Comparison of ENCODE assay signal across 22 mouse cellular contexts in genomic region chr13:23806422-23807052, GRCm38 (mm10). TPM values are rescaled to one million over a fixed set of nuclear protein-coding genes. Genes with fewer than 3 reads are reported as not detected.
DNase-seq lines count a peak whose midpoint lies in the region; ATAC-seq and TF ChIP-seq lines count a peak whose summit lies in the region.
"Had no signal": no experiment of that assay in that cellular context is flagged by ENCODE, and none has a peak within 500 bp of the region (broad histone marks: within the 10 kb centered on the region; RNA-seq: fewer than 3 reads in every experiment).

Slc17a2 (plus strand) TSS chr13:23806993.

- H3K4me1 ChIP-seq in kidney, embryonic 16.5 days (ENCODE audit: insufficient read depth, low read length): no peaks in the 10 kb centered on the region
- no peaks in the 10 kb centered on the region for H3K4me1 ChIP-seq in lung, postnatal 0 days (ENCODE audit: insufficient read depth, low read depth, low read length)
- no peaks in the 10 kb centered on the region for H3K4me1 ChIP-seq in stomach, postnatal 0 days (replicated peaks; ENCODE audit: control insufficient read depth, insufficient read depth)
- H3K4me1 ChIP-seq in neural tube, embryonic 15.5 days: no peaks in the 10 kb centered on the region
- H3K4me1 ChIP-seq: forebrain, embryonic 13.5 days had no signal

- WGBS in kidney, embryonic 16.5 days: 75% methylated on average over 15 of the region's 15 CpGs
- 56% methylated on average over 15 of the region's 15 CpGs for WGBS in lung, postnatal 0 days
- 62% methylated on average over 15 of the region's 15 CpGs for WGBS in stomach, postnatal 0 days
- WGBS in neural tube, embryonic 15.5 days: 90% methylated on average over 15 of the region's 15 CpGs

- no peaks in the 10 kb centered on the region for H3K36me3 ChIP-seq in kidney, embryonic 16.5 days (ENCODE audit: insufficient read depth, low read length)
- H3K36me3 ChIP-seq in lung, postnatal 0 days (ENCODE audit: insufficient read depth, low read length): no peaks in the 10 kb centered on the region
- no peaks in the 10 kb centered on the region for H3K36me3 ChIP-seq in stomach, postnatal 0 days (ENCODE audit: control insufficient read depth, insufficient read depth, low read length)
- no peaks in the 10 kb centered on the region for H3K36me3 ChIP-seq in neural tube, embryonic 15.5 days

- ATAC-seq in kidney, embryonic 16.5 days (ENCODE audit: low FRiP score, low TSS enrichment): no peak
- ATAC-seq in lung, postnatal 0 days: peak; percentile 82
- peak; percentile 81 for ATAC-seq in stomach, postnatal 0 days (ENCODE audit: low FRiP score, low TSS enrichment)
- ATAC-seq in neural tube, embryonic 15.5 days (ENCODE audit: low FRiP score): no peak
- ATAC-seq: forebrain, embryonic 13.5 days had no signal

- peak; percentile 34; the same call in 1 of the 2 replicates for TF ChIP-seq EP300 in lung, postnatal 0 days (IDR thresholded peaks at IDR 0.05)
- no peak for TF ChIP-seq EP300 in stomach, postnatal 0 days (optimal IDR thresholded peaks at IDR 0.05)

- peak; percentile 30 for DNase-seq in kidney, adult 18-20 months
- DNase-seq in lung, postnatal 0 days (ENCODE audit: low spot score): peak; percentile 49
- no peak for DNase-seq in lung, postnatal 14 days
- DNase-seq in kidney, postnatal 25 days: peak; percentile 26 to 46
- DNase-seq in stomach, postnatal 0 days (ENCODE audit: low spot score): peak; percentile 21
- no peak for DNase-seq in layer of hippocampus, adult 9-11 months
- DNase-seq: cerebellum, postnatal 36 days; gastrocnemius, postnatal 25 days; heart, postnatal 14 days; right cerebral cortex, postnatal 4 days; thymus, postnatal 25 days had no signal

- H3K27me3 ChIP-seq in kidney, embryonic 16.5 days (ENCODE audit: insufficient read depth, low read length): no peaks in the 10 kb centered on the region
- no peaks in the 10 kb centered on the region for H3K27me3 ChIP-seq in lung, postnatal 0 days (replicated peaks; ENCODE audit: insufficient read depth, low read length)
- H3K27me3 ChIP-seq in stomach, postnatal 0 days (ENCODE audit: control insufficient read depth, insufficient read depth, low read length): no peaks in the 10 kb centered on the region
- no peaks in the 10 kb centered on the region for H3K27me3 ChIP-seq in neural tube, embryonic 15.5 days (replicated peaks)
- H3K27me3 ChIP-seq: forebrain, embryonic 13.5 days had no signal

- no peak for TF ChIP-seq CTCF in lung, postnatal 0 days (IDR thresholded peaks at IDR 0.05)
- no peak for TF ChIP-seq CTCF in stomach, postnatal 0 days (IDR thresholded peaks at IDR 0.05; ENCODE audit: low read depth)

- no peak within 1 kb of the TSS for H3K4me2 ChIP-seq in kidney, embryonic 16.5 days (replicated peaks; ENCODE audit: low read depth, low read length)
- H3K4me2 ChIP-seq in lung, postnatal 0 days (replicated peaks; ENCODE audit: low read depth, low read length): no peak within 1 kb of the TSS
- H3K4me2 ChIP-seq in stomach, postnatal 0 days (replicated peaks; ENCODE audit: low read depth): no peak within 1 kb of the TSS
- no peak within 1 kb of the TSS for H3K4me2 ChIP-seq in neural tube, embryonic 15.5 days
- H3K4me2 ChIP-seq: forebrain, embryonic 13.5 days; heart, embryonic 11.5 days; hindbrain, embryonic 14.5 days; midbrain, embryonic 11.5 days had no signal

- H3K4me3 ChIP-seq in kidney, embryonic 16.5 days (ENCODE audit: low read length): no peak within 1 kb of the TSS
- H3K4me3 ChIP-seq in lung, postnatal 0 days (ENCODE audit: low read depth, low read length): no peak within 1 kb of the TSS
- H3K4me3 ChIP-seq in stomach, postnatal 0 days (ENCODE audit: low read depth, low read length): no peak within 1 kb of the TSS
- H3K4me3 ChIP-seq in neural tube, embryonic 15.5 days (replicated peaks): no peak within 1 kb of the TSS
- H3K4me3 ChIP-seq: forebrain, embryonic 13.5 days had no signal

- no peak within 1 kb of the TSS for H3K9ac ChIP-seq in kidney, embryonic 16.5 days (replicated peaks; ENCODE audit: low read length)
- no peak within 1 kb of the TSS for H3K9ac ChIP-seq in lung, postnatal 0 days (replicated peaks; ENCODE audit: low read depth)
- no peak within 1 kb of the TSS for H3K9ac ChIP-seq in stomach, postnatal 0 days (ENCODE audit: low read length)
- H3K9ac ChIP-seq in neural tube, embryonic 15.5 days (replicated peaks): no peak within 1 kb of the TSS
- H3K9ac ChIP-seq: forebrain, embryonic 13.5 days; hindbrain, embryonic 14.5 days had no signal

- H3K27ac ChIP-seq in kidney, embryonic 16.5 days (ENCODE audit: low read length): no peak within 1 kb of the TSS
- H3K27ac ChIP-seq in lung, postnatal 0 days (ENCODE audit: low read length): no peak within 1 kb of the TSS
- no peak within 1 kb of the TSS for H3K27ac ChIP-seq in stomach, postnatal 0 days (replicated peaks)
- H3K27ac ChIP-seq in neural tube, embryonic 15.5 days (replicated peaks): no peak within 1 kb of the TSS
- H3K27ac ChIP-seq: forebrain, embryonic 13.5 days; hindbrain, embryonic 14.5 days; kidney, postnatal 0 days; macrophage had no signal

- H3K9me3 ChIP-seq in kidney, embryonic 16.5 days (ENCODE audit: low read length): no peaks in the 10 kb centered on the region
- no peaks in the 10 kb centered on the region for H3K9me3 ChIP-seq in lung, postnatal 0 days (ENCODE audit: low read length)
- no peaks in the 10 kb centered on the region for H3K9me3 ChIP-seq in stomach, postnatal 0 days (ENCODE audit: control insufficient read depth, low read length)
- no peaks in the 10 kb centered on the region for H3K9me3 ChIP-seq in neural tube, embryonic 15.5 days (replicated peaks)
- H3K9me3 ChIP-seq: forebrain, embryonic 13.5 days had no signal

RNA-seq across cellular contexts. Expression of gene Slc17a2, which starts in this region (rescaled TPM):
- polyA plus RNA-seq in kidney, embryonic 16.5 days (2015; fragmentation: Nextera tagmentation; extraction: Ambion mirVana): 0.39 TPM in 1 of 2 replicates, not detected in the other
- 1.4 and 3.4 TPM in 2 replicates for polyA plus RNA-seq in lung, postnatal 0 days (2015; fragmentation: Nextera tagmentation; extraction: Ambion mirVana)
- 0.59 and 0.61 TPM in 2 replicates for polyA plus RNA-seq in stomach, postnatal 0 days (2015; fragmentation: Nextera tagmentation; extraction: Ambion mirVana)
- not detected in 2 replicates for polyA plus RNA-seq in neural tube, embryonic 15.5 days (2015; fragmentation: Nextera tagmentation; extraction: Ambion mirVana)
- polyA plus RNA-seq: C2C12; forebrain, embryonic 13.5 days; heart, embryonic 11.5 days; hindbrain, embryonic 14.5 days; limb, embryonic 11.5 days; macrophage; midbrain, embryonic 11.5 days; neural tube, embryonic 14.5 days had no signal

Comparison
In these comparisons a context has a peak if more than half of its experiments do, and no peak if none do; other contexts are left out.
1. DNase-seq: peak in kidney, adult 18-20 months (single experiment), lung, postnatal 0 days (single experiment) and kidney, postnatal 25 days (2 of 2); none in lung, postnatal 14 days (single experiment) and layer of hippocampus, adult 9-11 months (single experiment).
2. Peak in DNase-seq and ATAC-seq in stomach, postnatal 0 days; RNA of the gene not detected or under 1 TPM.